Mouse (Mus musculus): Measurements from ENCODE around the gene Dpm3.

DNA sequence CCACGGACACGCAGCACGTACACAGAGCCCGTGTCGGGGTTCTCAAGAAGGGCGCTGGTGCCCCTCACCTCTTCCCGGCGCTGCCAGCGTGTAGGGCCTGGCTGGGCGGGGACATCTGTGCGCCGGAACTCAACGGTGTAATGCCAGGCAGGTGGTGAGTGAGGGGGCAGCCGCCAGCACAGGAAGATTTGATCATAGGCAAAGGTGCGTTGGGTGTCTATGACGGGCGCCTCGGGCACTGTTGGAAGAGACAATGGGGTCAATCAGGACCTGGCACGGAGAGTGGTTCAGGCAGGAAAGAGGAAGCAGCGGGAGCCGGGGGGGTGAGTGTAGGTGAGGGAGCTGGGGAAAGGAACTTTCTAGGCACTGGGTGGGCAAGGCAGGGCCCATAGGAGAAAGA, 21.5 kb upstream of the Dpm3 start:
- no peak for TF ChIP-seq CTCF (IDR thresholded peaks at IDR 0.05; ENCODE audit: control insufficient read depth, insufficient read depth, insufficient read length)
- TF ChIP-seq FOSL1 (IDR thresholded peaks at IDR 0.05; ENCODE audit: insufficient read depth, low read length, poor library complexity, severe bottlenecking) = no peak
